Mouse (Mus musculus) brown adipose tissue, adult 24 weeks (tissue): ENCODE results near the gene Cdon. TPM values are rescaled to one million over a fixed set of nuclear protein-coding genes. Genes with fewer than 3 reads are reported as not detected.

Experiments
- H3K27ac ChIP-seq: fragments of 200-500 bp; replicated peaks from 2 replicates; pipeline ENCODE4 v1.5.1; 2012; ENCODE audit warnings: low read depth, mild to moderate bottlenecking, low read length
- H3K4me1 ChIP-seq: fragments of 200-500 bp; 2 replicates; pipeline ENCODE4 v1.6.1; 2012; ENCODE audit warnings: low read length, mixed read lengths; ENCODE audit not compliant: control insufficient read depth, insufficient read depth, insufficient read length
- H3K4me3 ChIP-seq: fragments of 200-500 bp; 2 replicates; pipeline ENCODE4 v1.5.1; 2012; ENCODE audit warnings: low read depth, mild to moderate bottlenecking, low read length, moderate library complexity; ENCODE audit not compliant: insufficient read depth
- polyA plus RNA-seq: library from polyadenylated mRNA; stranded (reverse); fragments of >200 nt; gene quantifications from 2 replicates; pipeline ENCODE4 v1.2.4, GENCODE M21; 2012; ENCODE audit not compliant: missing spikeins, insufficient read depth, insufficient read length

The Cdon gene
- polyA plus RNA-seq, 1 experiment = 10.9 TPM

GRCm38 (mm10) chr9:35533266-35533665 lies 112.3 kb downstream of the Cdon start:
- Histone ChIP-seq H3K4me1 (no peaks in the 10 kb centered on the region), H3K27ac (no peak overlapping the region), H3K4me3 (no peak overlapping the region)

DNA sequence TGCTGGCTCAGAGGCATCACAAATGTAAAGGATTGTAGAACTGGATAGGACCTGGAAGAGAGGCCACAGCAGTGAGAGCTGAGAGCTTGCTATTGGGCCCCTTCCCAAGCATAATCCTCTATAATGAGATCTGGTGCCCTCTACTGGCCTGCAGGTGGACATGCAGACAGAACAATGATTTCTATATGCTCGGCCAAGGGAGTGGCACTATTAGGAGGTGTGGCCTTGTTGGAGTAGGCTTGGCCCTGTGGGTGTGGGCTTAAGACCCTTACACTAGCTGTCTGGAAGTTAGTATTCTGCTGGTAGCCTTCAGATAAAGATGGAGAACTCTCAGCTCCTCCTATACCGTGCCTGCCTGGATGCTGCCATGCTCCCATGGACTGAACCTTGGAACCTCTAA lies 114.2 kb downstream of the Cdon start:
- no peak overlapping the region for H3K27ac ChIP-seq
- no peak overlapping the region for H3K4me3 ChIP-seq

GRCm38 (mm10) chr9:35535876-35536275 lies 114.9 kb downstream of the Cdon start:
- H3K4me3 ChIP-seq = no peak overlapping the region
- no peak overlapping the region for H3K27ac ChIP-seq
- no peaks in the 10 kb centered on the region for H3K4me1 ChIP-seq

More for the DNA sequence above, 114.2 kb downstream of the Cdon start:
- H3K4me1 ChIP-seq = no peaks in the 10 kb centered on the region

GRCm38 (mm10) chr9:35539001-35539750 lies 118.2 kb downstream of the Cdon start:
- H3K4me1 ChIP-seq = no peaks in the 10 kb centered on the region
- H3K4me3 ChIP-seq = no peak overlapping the region

DNA sequence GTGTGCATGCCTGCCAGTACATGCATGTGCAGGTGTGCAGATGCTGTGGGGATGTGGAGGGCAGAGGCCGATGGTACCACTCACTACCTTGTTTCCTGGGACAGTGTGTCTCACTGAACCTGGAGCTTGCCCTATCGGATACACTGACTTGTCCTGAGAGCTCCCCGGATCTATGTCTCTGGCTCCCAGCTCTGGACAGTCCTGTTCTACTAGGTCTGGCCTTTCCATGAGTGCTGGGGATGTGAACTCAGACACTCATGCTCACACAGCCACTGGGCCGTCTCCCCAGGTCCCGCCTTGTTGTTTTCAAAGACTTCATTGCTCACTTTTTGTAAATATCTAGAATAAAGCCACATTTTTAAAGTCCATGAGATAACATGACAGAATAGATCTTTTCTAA lies 120.1 kb downstream of the Cdon start:
- Histone ChIP-seq H3K4me1 (no peaks in the 10 kb centered on the region), H3K27ac (no peak overlapping the region), H3K4me3 (no peak overlapping the region)

More at GRCm38 (mm10) chr9:35539001-35539750, 118.2 kb downstream of the Cdon start:
- H3K27ac ChIP-seq = no peak overlapping the region

DNA sequence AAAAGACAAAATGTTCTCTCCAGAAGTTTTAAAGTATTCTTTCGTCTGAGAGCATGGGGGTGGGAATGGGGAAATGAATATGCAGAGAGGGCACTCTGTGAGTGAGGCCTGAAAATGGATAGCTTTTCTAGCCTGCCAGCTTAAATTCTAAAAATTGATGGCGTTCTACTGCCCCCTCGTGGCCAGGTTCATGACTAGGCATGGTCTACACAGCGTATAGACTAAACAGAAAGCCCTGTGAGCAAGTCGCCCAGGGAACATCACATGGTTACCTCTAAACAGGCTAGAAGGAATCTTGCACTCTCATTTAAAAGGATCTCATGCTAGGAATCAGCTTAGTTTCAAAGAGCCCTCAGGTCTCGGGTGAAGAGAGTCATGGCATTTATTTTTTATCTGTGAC lies 120.6 kb downstream of the Cdon start:
- no peaks in the 10 kb centered on the region for H3K4me1 ChIP-seq
- no peak overlapping the region for H3K27ac ChIP-seq
- no peak overlapping the region for H3K4me3 ChIP-seq

GRCm38 (mm10) chr9:35541941-35542340 lies 121.0 kb downstream of the Cdon start:
- no peaks in the 10 kb centered on the region for H3K4me1 ChIP-seq
- no peak overlapping the region for H3K27ac ChIP-seq
- no peak overlapping the region for H3K4me3 ChIP-seq

DNA sequence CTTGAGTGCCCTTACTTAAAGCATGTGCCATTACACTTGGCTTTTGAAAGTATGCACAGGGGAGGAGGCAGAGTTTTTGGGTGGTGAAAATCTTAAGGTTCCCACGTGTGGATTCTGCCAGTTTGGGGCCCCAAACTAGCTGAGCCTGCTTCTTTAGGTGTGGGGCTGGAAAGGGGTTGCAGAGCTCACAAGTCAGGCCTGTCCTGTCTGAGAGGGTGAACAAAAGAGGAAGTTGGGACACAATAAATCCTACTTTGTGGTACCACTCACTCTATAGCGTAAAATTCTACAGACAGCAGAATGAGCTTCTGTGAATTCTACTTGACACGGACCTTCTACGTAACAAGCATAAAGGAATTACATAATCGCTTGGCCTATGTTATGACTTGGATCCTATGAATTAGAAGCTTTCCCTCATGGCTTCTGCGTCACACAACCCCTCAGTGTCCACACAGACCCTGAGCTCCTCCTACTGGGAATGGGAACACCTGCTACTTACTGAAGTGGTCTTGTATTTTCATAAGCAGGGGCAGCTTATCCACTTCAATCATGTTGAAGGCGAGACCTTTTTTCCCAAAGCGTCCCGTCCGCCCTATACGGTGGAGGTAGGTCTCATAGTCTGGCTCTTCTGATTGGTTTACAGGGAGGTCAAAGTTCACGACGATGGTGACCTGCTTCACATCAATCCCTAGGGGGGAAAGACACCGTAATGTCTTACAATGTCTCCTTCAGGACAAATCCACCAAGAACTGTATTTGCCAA lies 122.4 kb downstream of the Cdon start:
- H3K4me1 ChIP-seq = no peaks in the 10 kb centered on the region
- no peak overlapping the region for H3K4me3 ChIP-seq
- no peak overlapping the region for H3K27ac ChIP-seq

DNA sequence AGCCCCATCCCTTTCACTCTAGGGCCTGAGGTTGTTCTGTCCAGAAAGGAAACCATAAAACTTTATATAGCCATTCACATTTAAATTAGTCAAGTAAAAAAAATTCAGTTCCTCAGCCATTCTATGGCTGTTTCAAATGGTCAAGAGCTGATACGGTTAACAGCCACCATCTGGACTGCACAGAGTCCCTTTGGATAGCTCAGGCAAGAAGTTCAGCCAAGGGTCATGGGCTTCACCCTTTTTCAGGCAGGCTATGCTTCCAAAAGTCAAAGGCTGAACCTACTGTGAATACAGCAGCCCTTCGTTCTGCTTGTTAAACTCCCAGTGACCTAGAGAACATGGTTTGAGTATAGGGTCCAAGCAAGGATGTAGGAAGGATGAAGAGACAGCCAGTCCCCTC lies 123.7 kb downstream of the Cdon start:
- Histone ChIP-seq H3K4me1 (no peaks in the 10 kb centered on the region), H3K27ac (no peak overlapping the region)

DNA sequence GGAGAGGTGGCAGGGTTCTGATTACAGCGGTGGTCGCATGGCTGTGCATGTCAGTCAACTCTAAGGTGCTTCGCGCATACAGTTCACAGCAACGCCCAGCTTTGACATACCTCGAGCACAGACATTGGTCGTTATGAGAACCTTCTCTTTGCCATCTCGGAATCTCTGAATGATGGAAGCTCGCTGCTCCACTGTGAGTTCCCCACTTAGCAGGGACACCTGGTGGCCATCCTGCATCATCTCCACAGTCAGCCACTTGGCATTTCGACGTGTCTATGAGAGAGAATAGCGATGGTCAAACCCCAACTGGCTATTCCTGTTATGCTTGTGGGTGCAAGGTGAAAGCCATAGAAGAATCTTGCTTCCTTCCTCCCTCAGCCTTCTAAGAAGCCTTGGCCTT lies 124.8 kb downstream of the Cdon start:
- H3K4me1 ChIP-seq = no peaks in the 10 kb centered on the region
- no peak overlapping the region for H3K27ac ChIP-seq
- no peak overlapping the region for H3K4me3 ChIP-seq

More for the DNA sequence above, 123.7 kb downstream of the Cdon start:
- H3K4me3 ChIP-seq = no peak overlapping the region

DNA sequence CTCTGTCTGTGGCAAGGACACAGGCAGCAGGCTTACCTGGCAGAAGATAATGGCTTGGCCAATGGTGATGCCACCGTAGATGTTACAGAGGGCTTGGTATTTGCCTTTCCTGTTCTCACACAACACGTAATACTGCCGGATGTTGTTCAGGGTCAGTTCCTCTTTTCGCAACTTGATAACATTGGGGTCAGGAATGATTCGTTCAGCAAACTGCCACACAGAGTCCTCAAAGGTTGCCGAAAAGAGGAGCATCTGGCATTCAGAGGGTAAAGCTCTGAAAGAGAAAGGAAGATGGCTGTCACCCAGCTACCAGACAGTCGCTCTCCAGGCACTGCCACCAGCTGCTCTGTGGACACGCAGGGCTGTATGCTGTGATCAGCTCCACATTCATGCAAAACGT lies 125.8 kb downstream of the Cdon start:
- no peak overlapping the region for H3K27ac ChIP-seq

DNA sequence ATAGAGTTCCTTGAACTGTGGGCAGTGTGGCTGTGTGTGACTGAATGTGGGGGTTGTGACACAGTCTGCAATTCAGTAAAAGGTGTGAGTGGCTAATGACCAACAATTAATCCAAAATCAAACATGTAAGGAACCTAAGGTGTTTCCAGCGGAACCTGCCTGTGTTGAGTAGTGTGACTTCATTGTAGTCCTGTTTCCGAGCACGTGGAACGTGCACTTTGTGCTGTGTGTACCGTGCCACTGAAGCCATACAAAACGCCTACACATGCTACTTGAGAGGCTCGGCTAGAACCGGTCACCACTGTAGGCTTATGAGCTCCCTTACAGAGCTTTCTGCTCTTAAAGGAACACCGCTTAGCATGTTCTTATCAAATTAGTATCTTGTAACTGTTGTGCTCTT lies 127.5 kb downstream of the Cdon start:
- no peaks in the 10 kb centered on the region for H3K4me1 ChIP-seq

More for the DNA sequence above, 125.8 kb downstream of the Cdon start:
- H3K4me3 ChIP-seq = no peak overlapping the region
- H3K4me1 ChIP-seq = no peaks in the 10 kb centered on the region

GRCm38 (mm10) chr9:35556494-35557102 lies 135.7 kb downstream of the Cdon start:
- no peak overlapping the region for H3K4me3 ChIP-seq
- H3K27ac ChIP-seq = no peak overlapping the region
- H3K4me1 ChIP-seq = peaks cover 6% of the 10 kb centered on the region

More for the DNA sequence above, 127.5 kb downstream of the Cdon start:
- no peak overlapping the region for H3K4me3 ChIP-seq
- H3K27ac ChIP-seq = no peak overlapping the region
